Mouse (Mus musculus) forebrain, embryonic 13.5 days (tissue): ENCODE measurements around the gene Shisa2. TPM values are rescaled to one million over a fixed set of nuclear protein-coding genes. Genes with fewer than 3 reads are reported as not detected.

Experiments
- ATAC-seq: fragments of 200-750 bp; cut with Nextera tagmentation; 2 replicates; pipeline ENCODE4 v1.8.0; 2017
- H3K27ac ChIP-seq: fragments of 300-500 bp; sonication (generic); 2 replicates; pipeline ENCODE4 v1.5.1; 2015; ENCODE audit warnings: inconsistent platforms, mild to moderate bottlenecking, moderate library complexity
- H3K27me3 ChIP-seq: fragments of 300-500 bp; sonication (generic); 2 replicates; pipeline ENCODE4 v1.6.1; 2015; ENCODE audit warnings: mild to moderate bottlenecking, inconsistent platforms
- H3K36me3 ChIP-seq: fragments of 300-500 bp; sonication (generic); 2 replicates; pipeline ENCODE4 v1.6.1; 2015; ENCODE audit warnings: mild to moderate bottlenecking, inconsistent platforms; ENCODE audit not compliant: poor library complexity, severe bottlenecking
- H3K4me1 ChIP-seq: fragments of 300-500 bp; sonication (generic); 2 replicates; pipeline ENCODE4 v1.6.1; 2015; ENCODE audit warnings: inconsistent platforms
- H3K4me2 ChIP-seq: fragments of 300-500 bp; sonication (generic); 2 replicates; pipeline ENCODE4 v1.6.1; 2015; ENCODE audit warnings: inconsistent platforms, mild to moderate bottlenecking, moderate library complexity
- H3K4me3 ChIP-seq: fragments of 300-500 bp; sonication (generic); 2 replicates; pipeline ENCODE4 v1.5.1; 2015; ENCODE audit warnings: mild to moderate bottlenecking, inconsistent platforms
- H3K9ac ChIP-seq: fragments of 300-500 bp; sonication (generic); 2 replicates; pipeline ENCODE4 v1.6.1; 2015; ENCODE audit warnings: mild to moderate bottlenecking, inconsistent platforms
- H3K9me3 ChIP-seq: fragments of 300-500 bp; sonication (generic); replicated peaks from 2 replicates; pipeline ENCODE4 v1.6.1; 2016; ENCODE audit warnings: inconsistent platforms
- WGBS: fragments of 180-500 bp; shearing (Covaris S2); methylation state at CpG from one replicate; pipeline ENCODE4 v1.1.7; 2015; 5-methylcytosine and 5-hydroxymethylcytosine counted together
- polyA plus RNA-seq: library from polyadenylated mRNA; unstranded; fragments of >200 nt; fragmentation: Nextera tagmentation; extraction: Ambion mirVana; gene quantifications from 2 replicates; pipeline ENCODE4 v1.2.1, GENCODE M21; 2015

Shisa2 gene
- 26.6 and 31.1 TPM in 2 replicates for polyA plus RNA-seq

DNA sequence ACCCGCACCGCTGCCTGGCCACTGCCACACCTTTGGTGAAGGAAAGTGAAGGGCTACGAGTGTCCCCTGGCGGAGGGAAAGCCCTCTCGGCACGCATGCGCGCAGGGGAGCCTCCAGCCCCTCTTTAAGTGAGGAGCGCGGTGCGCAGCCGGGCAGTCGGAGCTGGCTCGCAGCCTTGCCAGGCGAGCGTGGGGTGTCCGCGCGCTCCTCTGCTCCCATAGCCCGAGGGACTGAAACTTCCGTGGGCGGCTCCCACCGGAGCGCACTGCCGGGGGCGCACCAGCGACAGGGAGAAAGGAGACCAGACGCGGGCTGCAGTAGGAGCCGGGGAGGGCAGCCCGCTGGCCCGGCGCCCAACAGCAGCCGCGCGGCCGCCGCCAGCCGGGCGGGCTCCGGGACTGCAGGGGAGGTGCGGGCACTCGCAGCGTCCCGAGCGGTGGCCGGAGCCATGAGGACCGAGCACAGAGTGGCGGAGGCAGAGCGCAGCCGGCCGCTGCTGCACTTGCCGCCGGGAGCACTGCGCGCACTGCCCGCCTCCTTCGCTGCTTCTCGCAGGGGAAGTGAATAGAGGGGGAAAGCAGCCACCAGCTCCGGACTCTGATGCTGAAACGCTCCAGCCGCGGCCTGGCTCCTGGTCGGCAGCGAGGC is at the start of gene Shisa2:
Gene Shisa2 (plus strand): TSS at position 151 of the 648 bp plus-strand sequence.
- peak within 1 kb of the TSS; percentile 93 for H3K9ac ChIP-seq
- H3K27me3 ChIP-seq = peaks cover 7% of the 10 kb centered on the region; the same call in 1 of the 2 replicates
- WGBS = under 1% methylated on average over 57 of the region's 65 CpGs
- peak; percentile 85 for ATAC-seq
- H3K4me2 ChIP-seq = peak within 1 kb of the TSS; percentile 77
- peaks cover 48% of the 10 kb centered on the region for H3K4me1 ChIP-seq
- H3K36me3 ChIP-seq = peaks cover 9% of the 10 kb centered on the region
- H3K9me3 ChIP-seq = no peaks in the 10 kb centered on the region
- peak within 1 kb of the TSS; percentile 84 for H3K4me3 ChIP-seq
- peak within 1 kb of the TSS; percentile 92 for H3K27ac ChIP-seq

DNA sequence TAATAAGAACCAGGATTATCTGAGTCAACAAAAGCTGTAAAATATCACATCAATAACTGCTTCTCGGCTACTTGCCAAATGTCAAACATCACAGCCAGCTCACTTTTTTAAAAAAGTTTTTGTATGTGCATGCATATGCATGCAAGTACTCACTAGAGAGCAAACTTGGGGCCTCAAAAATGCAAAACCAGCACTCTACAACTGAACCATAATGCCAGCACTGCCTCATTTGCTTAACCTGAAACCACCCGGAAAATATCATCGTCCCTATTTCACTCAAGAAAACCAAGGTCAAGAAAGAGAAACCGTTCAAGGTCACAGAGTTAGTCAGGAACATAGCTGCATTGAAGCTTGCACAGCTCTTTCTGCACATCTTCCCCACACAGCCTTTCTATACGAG is 48.7 kb upstream of the Shisa2 start:
- Histone ChIP-seq H3K4me1 (no peaks in the 10 kb centered on the region), H3K36me3 (peaks cover 49% of the 10 kb centered on the region), H3K27me3 (no peaks in the 10 kb centered on the region), H3K4me3 (no peak overlapping the region), H3K4me2 (no peak overlapping the region), H3K9me3 (no peaks in the 10 kb centered on the region), H3K27ac (no peak overlapping the region), H3K9ac (no peak overlapping the region)
- ATAC-seq = no peak
- 93% methylated on average over 5 of the region's 5 CpGs for WGBS

DNA sequence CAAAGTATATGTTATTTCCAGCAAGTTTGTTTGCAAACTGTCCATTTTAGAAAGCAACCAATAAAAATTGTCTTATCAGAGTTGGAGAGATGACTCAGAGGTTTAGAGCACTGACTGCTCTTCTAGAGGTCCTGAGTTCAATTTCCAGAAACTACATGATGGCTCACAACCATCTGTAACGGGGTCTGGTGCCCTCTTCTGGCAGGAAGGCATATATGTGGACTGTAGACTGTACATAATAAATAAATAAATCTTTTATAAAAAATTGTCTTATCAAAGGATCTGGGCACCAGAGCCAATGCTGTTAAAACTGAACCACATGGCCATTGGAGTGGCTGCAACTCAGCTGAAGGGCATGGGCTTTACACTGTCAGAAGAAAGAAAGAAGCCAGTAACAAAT is 34.5 kb upstream of the Shisa2 start:
- no peak overlapping the region for H3K9ac ChIP-seq
- H3K27me3 ChIP-seq = no peaks in the 10 kb centered on the region
- H3K27ac ChIP-seq = no peak overlapping the region
- ATAC-seq = no peak
- no peak overlapping the region for H3K4me3 ChIP-seq
- no peaks in the 10 kb centered on the region for H3K9me3 ChIP-seq
- H3K4me1 ChIP-seq = no peaks in the 10 kb centered on the region
- WGBS = 93% methylated on average over 1 of the region's 1 CpGs
- no peak overlapping the region for H3K4me2 ChIP-seq
- H3K36me3 ChIP-seq = peaks cover 64% of the 10 kb centered on the region

DNA sequence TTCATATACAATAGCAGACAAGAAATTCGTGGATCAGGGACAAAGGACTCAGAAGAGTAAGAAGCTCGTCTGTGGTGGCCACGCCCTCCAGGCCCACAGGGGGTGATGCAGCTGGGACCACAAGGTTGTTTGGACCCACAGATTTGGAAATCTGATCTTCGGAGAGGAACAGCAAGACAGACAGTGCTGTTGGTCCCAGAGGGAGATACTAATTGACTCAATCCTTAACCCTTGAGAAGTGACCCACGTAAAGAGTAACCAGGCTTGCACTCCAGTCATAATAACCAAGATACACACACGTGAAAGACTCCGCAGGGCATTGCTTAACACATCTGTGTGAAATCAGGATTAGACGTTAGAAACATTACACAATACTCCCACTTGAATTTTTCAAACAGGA is 33.2 kb upstream of the Shisa2 start:
- H3K27ac ChIP-seq = no peak overlapping the region
- H3K9me3 ChIP-seq = no peaks in the 10 kb centered on the region
- WGBS = 74% methylated on average over 8 of the region's 8 CpGs
- H3K4me1 ChIP-seq = peaks cover 5% of the 10 kb centered on the region
- no peak for ATAC-seq
- no peak overlapping the region for H3K4me2 ChIP-seq
- H3K36me3 ChIP-seq = peaks cover 55% of the 10 kb centered on the region
- H3K27me3 ChIP-seq = no peaks in the 10 kb centered on the region
- no peak overlapping the region for H3K4me3 ChIP-seq
- H3K9ac ChIP-seq = no peak overlapping the region

DNA sequence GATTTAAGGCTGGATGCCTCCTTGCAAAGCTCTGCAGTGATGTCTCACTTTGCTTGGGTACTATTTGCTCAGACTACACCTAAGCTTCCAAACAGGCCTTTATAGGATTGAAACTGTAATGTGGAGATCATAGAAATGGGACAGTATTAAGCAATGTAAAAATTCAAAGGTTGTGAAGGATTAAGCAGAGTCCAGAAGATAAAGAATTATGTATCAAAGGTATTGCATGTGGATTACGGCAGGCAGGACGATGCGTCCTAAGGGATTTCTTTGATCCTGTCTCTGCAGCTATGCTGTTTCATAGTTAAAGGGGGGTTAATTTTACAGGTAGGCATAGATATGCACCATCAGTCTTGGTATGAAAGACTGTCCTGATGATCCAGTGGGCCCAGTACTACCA is 32.5 kb upstream of the Shisa2 start:
- H3K4me3 ChIP-seq = no peak overlapping the region
- H3K9ac ChIP-seq = no peak overlapping the region
- peaks cover 55% of the 10 kb centered on the region for H3K36me3 ChIP-seq
- 87% methylated on average over 3 of the region's 3 CpGs for WGBS
- H3K4me1 ChIP-seq = peaks cover 9% of the 10 kb centered on the region
- no peak overlapping the region for H3K27ac ChIP-seq
- no peaks in the 10 kb centered on the region for H3K9me3 ChIP-seq
- no peaks in the 10 kb centered on the region for H3K27me3 ChIP-seq
- no peak for ATAC-seq
- no peak overlapping the region for H3K4me2 ChIP-seq

DNA sequence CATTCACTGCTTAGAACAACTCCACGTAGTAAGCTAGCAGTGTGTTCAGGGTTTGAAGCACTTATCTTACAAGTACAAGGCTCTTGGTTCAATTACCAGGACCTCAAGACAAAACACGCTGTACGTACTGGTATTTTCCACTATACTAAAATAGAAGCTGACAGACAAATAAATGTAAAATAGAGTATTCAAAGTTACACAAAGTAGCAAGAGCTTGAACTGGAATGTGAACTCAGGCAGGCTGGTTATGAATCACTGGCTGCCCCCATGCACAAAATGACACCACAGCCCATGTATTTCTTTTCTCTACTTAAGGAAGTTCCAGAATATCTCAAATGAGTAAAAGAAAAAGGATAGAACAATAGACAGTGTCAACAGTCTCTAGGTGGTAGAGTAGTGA is 30.1 kb upstream of the Shisa2 start:
- 88% methylated on average over 3 of the region's 3 CpGs for WGBS
- Histone ChIP-seq H3K27me3 (no peaks in the 10 kb centered on the region), H3K4me3 (no peak overlapping the region), H3K4me1 (peaks cover 12% of the 10 kb centered on the region), H3K9ac (no peak overlapping the region), H3K36me3 (peaks cover 34% of the 10 kb centered on the region), H3K27ac (no peak overlapping the region), H3K4me2 (no peak overlapping the region), H3K9me3 (no peaks in the 10 kb centered on the region)
- ATAC-seq = no peak

- peak; percentile 97 for ATAC-seq
- Histone ChIP-seq H3K9ac (peak within 1 kb of the TSS; percentile 91), H3K4me1 (peaks cover 12% of the 10 kb centered on the region), H3K27me3 (0 out of 2 replicates have a peak, but pooled peaks cover 4% of the 10 kb centered on the region), H3K4me2 (peak within 1 kb of the TSS; percentile 91), H3K36me3 (peaks cover 14% of the 10 kb centered on the region), H3K4me3 (peak within 1 kb of the TSS; percentile 92), H3K9me3 (no peaks in the 10 kb centered on the region), H3K27ac (peak within 1 kb of the TSS; percentile 61)
- WGBS = under 1% methylated on average over 46 of the region's 48 CpGs
Measured at GRCm38 (mm10) chr14:59597398-59598259, 27.5 kb upstream of the Shisa2 start, which contains the start of gene Cdadc1. Cdadc1 (minus strand) TSS chr14:59597959.

GRCm38 (mm10) chr14:59598260-59598627 is 26.9 kb upstream of the Shisa2 start:
- ATAC-seq = peak; percentile 66
- no peaks in the 10 kb centered on the region for H3K9me3 ChIP-seq
- peaks cover 12% of the 10 kb centered on the region for H3K4me1 ChIP-seq
- peak overlapping the region; percentile 92 for H3K4me3 ChIP-seq
- peaks cover 11% of the 10 kb centered on the region; the same call in 1 of the 2 replicates for H3K36me3 ChIP-seq
- peak overlapping the region; percentile 91 for H3K9ac ChIP-seq
- H3K4me2 ChIP-seq = peak overlapping the region; percentile 91
- WGBS = 3% methylated on average over 8 of the region's 8 CpGs
- peaks cover 10% of the 10 kb centered on the region; the same call in 1 of the 2 replicates for H3K27me3 ChIP-seq
- peak overlapping the region; percentile 61 for H3K27ac ChIP-seq

DNA sequence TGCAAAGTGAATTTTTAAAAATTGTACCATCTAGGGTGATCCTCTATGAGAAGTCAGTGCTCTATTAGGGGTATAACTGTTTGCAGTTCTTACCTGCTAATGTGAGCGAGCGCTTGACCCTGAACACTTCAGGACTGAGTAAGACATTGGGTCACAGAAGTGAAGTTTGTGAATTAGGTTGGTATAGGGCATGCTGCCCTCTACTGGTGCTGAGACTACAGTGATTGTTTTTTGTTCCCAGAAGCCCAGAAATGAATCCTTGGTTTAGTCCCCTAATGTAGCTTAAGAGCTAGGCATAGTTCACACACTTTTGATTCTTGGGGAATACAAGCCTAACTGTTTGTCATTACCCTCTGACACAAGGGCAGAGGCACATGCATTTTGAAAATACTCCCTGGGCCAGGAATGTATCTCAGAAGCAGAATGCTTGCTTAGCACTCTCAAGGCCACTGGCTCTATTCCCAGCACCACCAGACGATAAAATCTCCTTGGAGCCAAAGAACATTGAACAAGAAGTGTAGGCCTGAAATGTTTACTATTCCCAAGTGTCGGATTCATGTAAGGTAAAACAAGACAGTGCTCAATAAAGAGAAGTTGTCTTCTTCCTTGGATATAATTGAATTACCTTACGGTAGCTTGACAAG is 21.0 kb upstream of the Shisa2 start:
- H3K4me2 ChIP-seq = no peak overlapping the region
- WGBS = 73% methylated on average over 5 of the region's 5 CpGs
- no peaks in the 10 kb centered on the region for H3K4me1 ChIP-seq
- peaks cover 12% of the 10 kb centered on the region; the same call in 1 of the 2 replicates for H3K27me3 ChIP-seq
- no peak for ATAC-seq
- H3K9ac ChIP-seq = no peak overlapping the region
- H3K4me3 ChIP-seq = no peak overlapping the region
- no peak overlapping the region for H3K27ac ChIP-seq
- no peaks in the 10 kb centered on the region for H3K9me3 ChIP-seq
- H3K36me3 ChIP-seq = no peaks in the 10 kb centered on the region

DNA sequence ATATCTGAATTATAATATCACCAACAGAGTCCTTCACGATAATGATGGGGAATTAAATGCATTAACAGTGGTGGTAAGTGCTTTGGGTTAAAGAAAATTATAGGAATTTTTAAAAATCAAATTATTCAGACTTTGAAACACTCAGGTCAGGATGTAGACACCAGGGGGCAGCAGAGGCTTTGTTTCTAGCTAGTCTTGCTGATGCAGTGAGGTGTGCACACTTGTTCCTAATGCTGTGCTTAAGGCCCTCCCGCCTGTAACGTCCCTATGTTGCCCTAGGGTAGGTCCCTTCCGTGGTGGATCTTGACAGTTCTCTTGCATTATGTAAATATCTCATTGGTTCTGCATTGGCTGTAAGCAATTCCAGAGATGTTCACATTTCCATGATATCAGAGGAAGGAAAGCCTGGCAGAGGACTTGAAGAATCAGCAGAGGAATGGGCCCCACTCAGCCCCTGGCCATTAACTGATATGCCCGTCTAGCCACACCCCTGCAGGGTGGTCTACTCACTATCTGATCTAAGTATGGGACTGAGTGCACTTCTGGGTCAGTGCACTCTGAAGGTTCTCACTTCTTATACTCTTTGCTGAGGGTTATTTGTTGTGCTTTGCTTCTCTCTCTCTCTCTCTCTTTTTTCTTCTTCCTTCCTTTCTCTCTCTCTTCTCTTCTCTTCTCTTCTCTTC is 19.3 kb upstream of the Shisa2 start:
- H3K27ac ChIP-seq = no peak overlapping the region
- WGBS = 13% methylated on average over 5 of the region's 5 CpGs
- peak; percentile 71 for ATAC-seq
- no peak overlapping the region for H3K4me2 ChIP-seq
- no peaks in the 10 kb centered on the region for H3K9me3 ChIP-seq
- no peaks in the 10 kb centered on the region for H3K36me3 ChIP-seq
- no peak overlapping the region for H3K9ac ChIP-seq
- peaks cover 12% of the 10 kb centered on the region; the same call in 1 of the 2 replicates for H3K27me3 ChIP-seq
- no peak overlapping the region for H3K4me3 ChIP-seq
- no peaks in the 10 kb centered on the region for H3K4me1 ChIP-seq

DNA sequence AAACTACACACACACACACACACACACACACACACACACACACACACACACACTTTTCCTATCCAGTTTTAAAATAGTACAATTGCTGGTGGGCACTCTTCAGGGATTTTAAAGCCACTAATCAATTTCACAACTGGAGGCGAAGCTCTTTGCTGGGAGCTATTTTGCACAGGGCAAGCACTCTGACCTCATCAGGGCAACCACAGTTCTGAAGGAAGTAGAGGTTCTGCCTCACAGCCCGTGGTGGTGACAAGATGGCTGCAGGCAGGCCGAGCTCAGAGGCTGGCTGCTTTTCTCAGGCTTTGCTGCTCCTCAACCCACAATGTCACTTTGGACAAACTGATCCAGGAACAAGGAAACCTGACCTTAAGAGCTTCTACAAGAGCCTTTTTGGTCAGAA is 18.1 kb upstream of the Shisa2 start:
- ATAC-seq = no peak
- H3K9me3 ChIP-seq = no peaks in the 10 kb centered on the region
- no peaks in the 10 kb centered on the region for H3K4me1 ChIP-seq
- H3K4me2 ChIP-seq = no peak overlapping the region
- no peak overlapping the region for H3K27ac ChIP-seq
- peaks cover 7% of the 10 kb centered on the region; the same call in 1 of the 2 replicates for H3K27me3 ChIP-seq
- 65% methylated on average over 3 of the region's 3 CpGs for WGBS
- no peaks in the 10 kb centered on the region for H3K36me3 ChIP-seq
- no peak overlapping the region for H3K9ac ChIP-seq
- H3K4me3 ChIP-seq = no peak overlapping the region
